Mouse (Mus musculus) liver, embryonic 18 days (tissue): ENCODE results near the gene Mterf2. TPM values are rescaled to one million over a fixed set of nuclear protein-coding genes. Genes with fewer than 3 reads are reported as not detected.

Experiments
- polyA plus RNA-seq: library from polyadenylated mRNA; depleted of rRNA; stranded (reverse); fragments of >200 nt; gene quantifications from 2 replicates; pipeline ENCODE4 v1.2.3, GENCODE M21; 2012; rRNA removed

The Mterf2 gene
- 2.1 and 2.4 TPM in 2 replicates for polyA plus RNA-seq

GRCm38 (mm10) chr10:85127395-85128287, at the start of gene Mterf2:
Mterf2 (minus strand) TSS chr10:85128027.

GRCm38 (mm10) chr10:85102247-85103084, 25.4 kb downstream of the Mterf2 start, which contains the start of the genes Fhl4 and Tmem263:
Fhl4 (minus strand) TSS chr10:85102495.
Tmem263 (plus strand) TSS chr10:85102627.

Other genes with a start within 250 kb of the Mterf2 start
- gene Ric8b, start 210.4 kb downstream of the Mterf2 start, polyA plus RNA-seq: 4.6 and 5.4 TPM in 2 replicates
- 0.09 and 0.11 TPM in 2 replicates for gene Fhl4, start 25.5 kb downstream of the Mterf2 start, polyA plus RNA-seq
- 5.8 and 5.9 TPM in 2 replicates for gene Tmem263, start 25.4 kb downstream of the Mterf2 start, polyA plus RNA-seq
- 5.7 and 5.8 TPM in 2 replicates for gene Cry1, start 57.0 kb upstream of the Mterf2 start, polyA plus RNA-seq